Mouse (Mus musculus) limb, embryonic 14.5 days (tissue): ENCODE measurements around the gene Rnf168. TPM values are rescaled to one million over a fixed set of nuclear protein-coding genes. Genes with fewer than 3 reads are reported as not detected.
A peak's percentile ranks its signal among the peaks of the same experiment; 100 is the strongest.

ENCODE experiments used
- ATAC-seq: fragments of 200-750 bp; cut with Nextera tagmentation; 2 replicates; pipeline ENCODE4 v1.8.0; 2017; ENCODE audit warnings: low read depth, moderate number of reproducible peaks, moderate TSS enrichment; ENCODE audit not compliant: low FRiP score
- DNase-seq: peaks from one replicate; pipeline ENCODE4 v3.0.0-alpha.2; 2015; ENCODE audit warnings: low spot score
- H3K27ac ChIP-seq: fragments of 300-500 bp; sonication (generic); replicated peaks from 2 replicates; pipeline ENCODE4 v1.5.1; 2014; ENCODE audit warnings: low read depth, mild to moderate bottlenecking, low read length, moderate library complexity, mixed read lengths
- H3K27me3 ChIP-seq: fragments of 300-500 bp; sonication (generic); 2 replicates; pipeline ENCODE4 v1.6.1; 2014; ENCODE audit warnings: low read length, mixed read lengths; ENCODE audit not compliant: control insufficient read depth, insufficient read depth
- H3K36me3 ChIP-seq: fragments of 300-500 bp; sonication (generic); 2 replicates; pipeline ENCODE4 v1.6.1; 2014; ENCODE audit warnings: mild to moderate bottlenecking, low read length, moderate library complexity, mixed read lengths; ENCODE audit not compliant: control insufficient read depth, insufficient read depth
- H3K4me1 ChIP-seq: fragments of 300-500 bp; sonication (generic); 2 replicates; pipeline ENCODE4 v1.6.1; 2014; ENCODE audit warnings: antibody characterized with exemption, low read length, mixed read lengths; ENCODE audit not compliant: control insufficient read depth, insufficient read depth
- H3K4me2 ChIP-seq: fragments of 300-500 bp; sonication (generic); replicated peaks from 2 replicates; pipeline ENCODE4 v1.6.1; 2014; ENCODE audit warnings: low read depth, mild to moderate bottlenecking, low read length, moderate library complexity; ENCODE audit not compliant: severe bottlenecking
- H3K4me3 ChIP-seq: fragments of 300-500 bp; sonication (generic); replicated peaks from 2 replicates; pipeline ENCODE4 v1.5.1; 2014; ENCODE audit warnings: low read length
- H3K9ac ChIP-seq: fragments of 300-500 bp; sonication (generic); 2 replicates; pipeline ENCODE4 v1.6.1; 2014; ENCODE audit warnings: mild to moderate bottlenecking, low read depth, low read length, moderate library complexity; ENCODE audit not compliant: severe bottlenecking
- H3K9me3 ChIP-seq: fragments of 300-500 bp; sonication (generic); 2 replicates; pipeline ENCODE4 v1.6.1; 2016; ENCODE audit warnings: low read length; ENCODE audit not compliant: control insufficient read depth
- POLR2A ChIP-seq: fragments of 200-500 bp; IDR thresholded peaks from 2 replicates; pipeline ENCODE4 v1.8.0; 2012; ENCODE audit warnings: inconsistent platforms, mild to moderate bottlenecking, moderate library complexity, borderline replicate concordance; ENCODE audit not compliant: insufficient read depth, insufficient read length; ENCODE audit errors: extremely low read depth
- WGBS: fragments of 180-500 bp; shearing (Covaris S2); extraction: QIAGEN DNeasy Blood & Tissue Kit; methylation state at CpG from one replicate; pipeline ENCODE4 v1.1.7; 2014; 5-methylcytosine and 5-hydroxymethylcytosine counted together
- polyA plus RNA-seq, 2 experiments: library from polyadenylated mRNA; depleted of rRNA in 1 of 2; stranded (reverse) in 1 of 2; unstranded in 1 of 2; fragments of >200 nt; fragmentation: Nextera tagmentation in 1 of 2; extraction: Ambion mirVana in 1 of 2; gene quantifications; 2 replicates each; pipeline versions ENCODE4 v1.2.1 to v1.2.3; 2012 to 2014

Gene Rnf168
- polyA plus RNA-seq, 2 experiments: 14.1 to 28.5 TPM

GRCm38 (mm10) chr16:32273338-32273737, 3.9 kb upstream of the Rnf168 start:
- 49% methylated on average over 9 of the region's 9 CpGs for WGBS
- DNase-seq: no peak

GRCm38 (mm10) chr16:32275041-32275440, 2.2 kb upstream of the Rnf168 start:
- TF ChIP-seq POLR2A: no peak

More at GRCm38 (mm10) chr16:32273338-32273737, 3.9 kb upstream of the Rnf168 start:
- Histone ChIP-seq H3K4me2 (no peak overlapping the region), H3K4me3 (no peak overlapping the region), H3K9me3 (no peaks in the 10 kb centered on the region), H3K27me3 (no peaks in the 10 kb centered on the region), H3K9ac (no peak overlapping the region), H3K27ac (no peak overlapping the region), H3K36me3 (no peaks in the 10 kb centered on the region), H3K4me1 (peaks cover 1% of the 10 kb centered on the region; the same call in 1 of the 2 replicates)
- TF ChIP-seq POLR2A: no peak
- no peak for ATAC-seq

GRCm38 (mm10) chr16:32275830-32276229, 1.4 kb upstream of the Rnf168 start:
- H3K9ac ChIP-seq: no peak overlapping the region
- ATAC-seq (no peak), DNase-seq (no peak)
- H3K27me3 ChIP-seq: no peaks in the 10 kb centered on the region
- no peak overlapping the region for H3K4me3 ChIP-seq
- no peak for TF ChIP-seq POLR2A
- no peaks in the 10 kb centered on the region for H3K9me3 ChIP-seq
- 68% methylated on average over 1 of the region's 1 CpGs for WGBS
- H3K4me1 ChIP-seq: peaks cover 8% of the 10 kb centered on the region
- no peak overlapping the region for H3K27ac ChIP-seq
- no peak overlapping the region for H3K4me2 ChIP-seq
- peaks cover 7% of the 10 kb centered on the region for H3K36me3 ChIP-seq

More at GRCm38 (mm10) chr16:32275041-32275440, 2.2 kb upstream of the Rnf168 start:
- Histone ChIP-seq H3K9ac (no peak overlapping the region), H3K4me3 (no peak overlapping the region), H3K4me1 (peaks cover 8% of the 10 kb centered on the region), H3K9me3 (no peaks in the 10 kb centered on the region), H3K27me3 (no peaks in the 10 kb centered on the region), H3K27ac (no peak overlapping the region), H3K36me3 (peaks cover 3% of the 10 kb centered on the region), H3K4me2 (no peak overlapping the region)
- 91% methylated on average over 6 of the region's 6 CpGs for WGBS
- DNase-seq: no peak
- no peak for ATAC-seq

DNA sequence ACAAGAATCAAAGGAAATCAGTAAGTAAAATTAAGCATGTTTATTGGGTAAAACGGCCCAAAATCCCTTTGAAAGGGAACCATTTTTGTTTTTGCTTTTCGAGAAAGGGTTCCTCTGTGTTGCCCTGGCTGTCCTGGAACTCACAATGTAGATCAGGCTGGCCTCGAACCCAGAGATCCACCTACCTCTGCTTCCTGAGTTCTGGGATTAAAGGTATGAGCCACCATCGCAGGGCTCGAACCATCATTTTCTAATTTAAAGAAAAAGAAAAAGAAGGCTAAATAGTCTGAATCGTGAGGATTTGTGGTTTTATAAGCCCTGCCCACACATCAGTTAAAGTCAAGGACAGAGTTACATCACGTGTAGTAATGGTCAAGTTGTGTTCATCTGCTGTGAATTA, 1.1 kb downstream of the Rnf168 start:
- Histone ChIP-seq H3K9me3 (no peaks in the 10 kb centered on the region), H3K27me3 (no peaks in the 10 kb centered on the region), H3K4me3 (peak overlapping the region; percentile 82), H3K4me2 (peak overlapping the region; percentile 68), H3K27ac (peak overlapping the region; percentile 96; the same call in 1 of the 2 replicates), H3K4me1 (peaks cover 8% of the 10 kb centered on the region), H3K9ac (peak overlapping the region; percentile 93), H3K36me3 (peaks cover 19% of the 10 kb centered on the region)
- DNase-seq: no peak
- ATAC-seq: no peak
- WGBS: 47% methylated on average over 7 of the region's 7 CpGs
- no peak for TF ChIP-seq POLR2A

DNA sequence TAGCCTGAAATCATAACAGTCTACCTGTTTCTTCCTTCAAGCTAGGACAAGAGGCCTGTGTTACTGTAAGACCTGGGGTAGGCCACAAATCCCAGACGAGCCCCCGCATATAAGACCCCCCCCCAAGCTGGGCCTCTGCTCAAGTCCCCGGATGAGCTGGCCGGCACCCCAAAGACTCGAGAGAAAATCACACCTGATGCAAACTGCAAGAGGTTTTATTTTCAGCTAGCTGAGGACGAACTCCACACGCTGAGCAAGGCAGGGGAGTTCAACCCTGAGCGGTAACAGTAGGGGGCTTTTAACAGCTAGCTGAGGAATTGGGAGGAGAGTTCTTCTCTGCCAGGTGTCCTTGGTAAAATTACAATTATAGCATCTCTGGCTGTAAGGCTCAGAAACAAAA, 3.0 kb downstream of the Rnf168 start:
- ATAC-seq (no peak), DNase-seq (no peak)
- peaks cover 8% of the 10 kb centered on the region for H3K4me1 ChIP-seq
- H3K9ac ChIP-seq: no peak overlapping the region
- H3K27ac ChIP-seq: no peak overlapping the region
- H3K4me3 ChIP-seq: peak overlapping the region; percentile 13; the same call in 1 of the 2 replicates
- H3K9me3 ChIP-seq: no peaks in the 10 kb centered on the region
- peak overlapping the region; percentile 21; the same call in 1 of the 2 replicates for H3K4me2 ChIP-seq
- no peaks in the 10 kb centered on the region for H3K27me3 ChIP-seq
- WGBS: 88% methylated on average over 8 of the region's 8 CpGs
- H3K36me3 ChIP-seq: peaks cover 37% of the 10 kb centered on the region
- TF ChIP-seq POLR2A: no peak

- no peak for ATAC-seq
- no peak for DNase-seq
- H3K36me3 ChIP-seq: peaks cover 60% of the 10 kb centered on the region
- H3K4me1 ChIP-seq: peaks cover 8% of the 10 kb centered on the region
- H3K4me2 ChIP-seq: no peak overlapping the region
- TF ChIP-seq POLR2A: no peak
- H3K4me3 ChIP-seq: no peak overlapping the region
- no peak overlapping the region for H3K9ac ChIP-seq
- no peaks in the 10 kb centered on the region for H3K27me3 ChIP-seq
- H3K27ac ChIP-seq: no peak overlapping the region
- H3K9me3 ChIP-seq: no peaks in the 10 kb centered on the region
These were observed 5.3 kb downstream of the Rnf168 start for GRCm38 (mm10) chr16:32282608-32283007.
